Mouse (Mus musculus) forebrain, embryonic 16.5 days (tissue): ENCODE results near the gene Ralgps2. TPM values are rescaled to one million over a fixed set of nuclear protein-coding genes. Genes with fewer than 3 reads are reported as not detected.

Source experiments
- ATAC-seq: fragments of 200-750 bp; cut with Nextera tagmentation; 2 replicates; pipeline ENCODE4 v1.8.0; 2017; ENCODE audit warnings: mild to moderate bottlenecking, moderate library complexity
- H3K27ac ChIP-seq: fragments of 300-500 bp; sonication (generic); 2 replicates; pipeline ENCODE4 v1.5.1; 2014; ENCODE audit warnings: low read length, control low read depth
- H3K27me3 ChIP-seq: fragments of 300-500 bp; sonication (generic); replicated peaks from 2 replicates; pipeline ENCODE4 v1.6.1; 2014; ENCODE audit warnings: low read length; ENCODE audit not compliant: control insufficient read depth, insufficient read depth
- H3K36me3 ChIP-seq: fragments of 300-500 bp; sonication (generic); 2 replicates; pipeline ENCODE4 v1.6.1; 2014; ENCODE audit not compliant: control insufficient read depth, insufficient read depth
- H3K4me1 ChIP-seq: fragments of 300-500 bp; sonication (generic); replicated peaks from 2 replicates; pipeline ENCODE4 v1.6.1; 2014; ENCODE audit warnings: low read length; ENCODE audit not compliant: control insufficient read depth, insufficient read depth
- H3K4me2 ChIP-seq: fragments of 300-500 bp; sonication (generic); 2 replicates; pipeline ENCODE4 v1.6.1; 2014; ENCODE audit warnings: mild to moderate bottlenecking, low read length, control low read depth
- H3K4me3 ChIP-seq: fragments of 300-500 bp; sonication (generic); replicated peaks from 2 replicates; pipeline ENCODE4 v1.5.1; 2014; ENCODE audit warnings: mild to moderate bottlenecking, low read length, control low read depth
- H3K9ac ChIP-seq: fragments of 300-500 bp; sonication (generic); replicated peaks from 2 replicates; pipeline ENCODE4 v1.6.1; 2014; ENCODE audit warnings: low read depth, low read length, control low read depth
- H3K9me3 ChIP-seq: fragments of 300-500 bp; sonication (generic); 2 replicates; pipeline ENCODE4 v1.6.1; 2016; ENCODE audit warnings: low read length; ENCODE audit not compliant: control insufficient read depth
- WGBS: fragments of 180-500 bp; shearing (Covaris S2); extraction: QIAGEN DNeasy Blood & Tissue Kit; methylation state at CpG from one replicate; pipeline ENCODE4 v1.1.7; 2014; 5-methylcytosine and 5-hydroxymethylcytosine counted together
- polyA plus RNA-seq: library from polyadenylated mRNA; unstranded; fragments of >200 nt; fragmentation: Nextera tagmentation; extraction: Ambion mirVana; gene quantifications from 2 replicates; pipeline ENCODE4 v1.2.1, GENCODE M21; 2015

Ralgps2 gene
- polyA plus RNA-seq = 132 and 135 TPM in 2 replicates

DNA sequence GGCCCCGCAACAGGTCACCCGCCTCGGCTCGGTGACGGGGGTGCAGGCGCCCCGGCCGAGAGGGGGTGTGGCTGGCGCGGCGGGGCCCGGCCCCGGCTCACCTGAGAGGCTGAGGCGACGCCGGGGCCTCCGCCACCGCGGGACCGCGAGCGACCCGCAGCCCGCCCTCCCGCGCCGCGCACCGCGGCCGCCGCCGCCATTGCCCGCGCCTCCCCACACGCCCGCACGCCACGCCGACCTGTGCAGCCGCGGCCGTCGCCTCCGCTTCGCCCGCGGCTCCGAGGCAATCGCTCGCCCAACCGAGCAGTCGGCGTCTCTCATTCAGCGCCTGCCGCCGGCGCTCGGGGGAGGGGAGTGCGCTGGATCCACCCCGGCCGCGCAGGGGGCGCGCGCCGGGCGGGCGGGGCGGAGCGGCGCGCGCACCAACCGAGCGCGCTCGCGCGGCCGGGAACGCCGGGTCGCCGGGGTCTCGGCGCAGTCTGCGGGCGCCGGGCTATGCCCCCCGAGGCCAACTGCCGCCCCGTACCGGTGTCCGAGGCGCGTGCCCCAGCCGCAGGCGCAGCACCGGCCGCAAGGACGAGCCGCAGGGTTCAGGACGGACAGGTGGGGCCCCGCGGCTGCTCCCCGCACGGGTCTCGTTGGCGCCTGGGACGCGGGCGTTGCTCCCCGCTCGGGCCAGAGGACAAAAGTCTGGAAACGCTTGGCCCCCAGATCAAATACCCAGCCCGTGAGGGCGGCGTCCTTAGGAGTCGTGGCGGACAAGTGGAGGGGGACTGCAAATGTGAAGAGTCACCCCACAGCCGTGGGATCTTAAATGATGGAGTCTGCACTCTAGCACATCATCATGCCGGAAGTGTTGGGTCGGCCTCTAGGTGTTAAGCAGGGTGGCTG is at the start of gene Ralgps2:
Gene Ralgps2, minus strand, starts transcription at position 376 of the 891 bp plus-strand sequence.
- ATAC-seq = peak; percentile 85
- whole genome bisulfite sequencing = under 1% methylated on average over 84 of the region's 124 CpGs

DNA sequence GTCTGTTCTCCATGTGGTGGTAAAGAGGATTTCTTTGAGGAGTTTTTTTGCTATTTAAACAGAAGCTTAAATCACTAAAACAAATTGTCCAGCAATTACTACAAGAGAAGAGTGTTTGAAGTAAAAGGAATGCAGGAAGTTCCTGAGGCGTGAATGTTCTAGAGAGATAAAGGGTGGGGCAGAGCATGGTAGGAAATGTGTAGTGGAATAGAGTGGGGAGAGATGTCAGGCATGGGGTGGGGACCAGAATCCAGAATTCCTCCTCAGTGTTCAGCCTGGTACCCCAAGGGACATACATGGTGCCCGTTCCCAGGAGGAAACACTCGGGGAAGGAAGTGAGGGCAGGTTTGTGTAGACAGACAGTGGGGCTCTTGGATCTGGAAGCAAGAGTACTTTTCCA is 48.1 kb upstream of the Ralgps2 start:
- Histone ChIP-seq H3K27ac (no peak overlapping the region), H3K9ac (no peak overlapping the region), H3K4me2 (no peak overlapping the region), H3K36me3 (no peaks in the 10 kb centered on the region), H3K4me3 (no peak overlapping the region), H3K27me3 (no peaks in the 10 kb centered on the region), H3K4me1 (peaks cover 20% of the 10 kb centered on the region), H3K9me3 (no peaks in the 10 kb centered on the region)
- WGBS = 83% methylated on average over 3 of the region's 3 CpGs
- no peak for ATAC-seq

More for the DNA sequence above, at the start of gene Ralgps2:
- no peaks in the 10 kb centered on the region for H3K27me3 ChIP-seq
- H3K4me3 ChIP-seq = peak within 1 kb of the TSS; percentile 88
- peak within 1 kb of the TSS; percentile 97 for H3K27ac ChIP-seq
- H3K9me3 ChIP-seq = no peaks in the 10 kb centered on the region
- no peaks in the 10 kb centered on the region for H3K36me3 ChIP-seq
- H3K9ac ChIP-seq = peak within 1 kb of the TSS; percentile 95
- peaks cover 18% of the 10 kb centered on the region for H3K4me1 ChIP-seq
- H3K4me2 ChIP-seq = peak within 1 kb of the TSS; percentile 82

DNA sequence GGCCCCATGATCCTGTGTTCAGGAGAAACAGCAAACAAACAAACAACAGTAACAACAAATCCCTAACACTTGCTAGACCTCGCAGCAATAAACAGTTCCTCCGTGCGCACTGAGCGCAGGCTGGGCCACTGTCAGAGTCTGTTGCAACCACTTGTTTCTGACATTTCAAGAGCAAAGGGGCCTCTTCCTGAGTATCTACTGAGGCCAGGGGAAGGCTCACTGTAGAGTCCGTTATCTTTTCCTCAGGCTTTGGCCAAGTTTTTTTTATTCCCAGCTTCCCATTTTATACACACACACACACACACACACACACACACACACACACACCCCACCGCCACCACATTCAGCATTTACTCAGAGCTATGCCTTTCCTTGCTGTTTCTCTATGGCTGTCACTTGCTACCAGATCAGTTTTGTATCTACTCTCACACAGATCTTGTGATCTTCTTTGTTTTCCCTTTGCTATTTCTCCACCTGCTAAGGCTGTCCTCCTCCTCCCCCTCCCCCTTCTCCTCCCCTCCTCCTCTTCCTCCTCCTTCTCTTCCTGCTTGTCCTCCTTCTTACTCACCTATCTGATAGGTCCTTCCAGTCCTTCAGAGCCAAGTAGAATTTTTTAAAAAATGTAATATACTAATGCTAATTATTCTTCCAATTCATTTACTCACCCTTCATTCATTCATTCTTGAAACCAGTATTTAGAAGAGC is 47.4 kb upstream of the Ralgps2 start:
- Histone ChIP-seq H3K36me3 (no peaks in the 10 kb centered on the region), H3K9ac (no peak overlapping the region), H3K9me3 (no peaks in the 10 kb centered on the region), H3K4me2 (no peak overlapping the region), H3K4me1 (peaks cover 13% of the 10 kb centered on the region), H3K27ac (no peak overlapping the region), H3K27me3 (no peaks in the 10 kb centered on the region), H3K4me3 (no peak overlapping the region)
- WGBS = 86% methylated on average over 6 of the region's 6 CpGs
- ATAC-seq = no peak

DNA sequence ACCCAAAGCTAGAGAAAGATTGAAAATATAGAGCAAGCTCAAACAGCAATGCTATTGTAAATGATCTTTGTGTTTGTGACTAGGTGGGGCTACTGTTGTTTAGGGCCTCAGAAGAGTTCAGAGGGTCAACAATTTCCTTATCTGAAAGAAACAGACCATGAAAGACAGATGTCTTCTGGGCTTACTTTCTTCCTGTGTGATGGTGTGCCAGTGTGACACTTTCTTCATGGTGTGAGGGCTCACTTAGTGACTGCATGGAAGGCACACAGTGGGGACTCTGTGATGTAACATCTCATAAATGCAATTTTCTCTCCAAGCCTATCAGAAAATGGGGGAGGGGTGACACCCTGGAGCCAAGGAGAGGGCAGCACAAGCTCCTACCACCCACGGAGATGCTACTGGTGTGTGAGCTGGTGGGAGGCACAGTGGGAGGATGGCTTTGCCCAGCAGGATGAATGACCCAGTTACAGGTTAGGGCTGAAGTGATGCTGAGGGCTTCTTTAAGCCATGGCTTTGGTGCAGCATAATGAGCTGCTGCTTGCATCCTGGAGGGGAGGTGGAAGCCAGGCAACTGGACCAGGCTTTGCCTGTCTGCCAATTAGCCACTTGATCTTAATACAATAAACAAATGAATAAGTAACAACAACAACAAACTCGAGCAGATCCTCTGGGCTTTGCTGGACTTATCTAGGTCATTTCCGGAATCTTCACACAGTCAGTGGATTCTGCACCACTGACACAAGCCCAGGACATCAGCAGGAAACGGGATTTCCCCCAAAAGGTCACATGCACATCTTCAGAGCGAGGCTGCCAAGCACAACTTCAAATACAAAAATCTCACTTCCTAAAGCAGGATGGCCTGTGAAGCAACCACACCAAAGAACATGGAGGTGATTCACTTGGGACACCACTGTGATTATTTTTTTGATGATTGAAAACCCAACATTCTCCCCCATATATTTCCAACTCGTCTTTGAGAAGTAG is 46.5 kb upstream of the Ralgps2 start:
- H3K36me3 ChIP-seq = no peaks in the 10 kb centered on the region
- H3K4me2 ChIP-seq = no peak overlapping the region
- no peak overlapping the region for H3K4me3 ChIP-seq
- no peak overlapping the region for H3K27ac ChIP-seq
- H3K27me3 ChIP-seq = no peaks in the 10 kb centered on the region
- H3K9ac ChIP-seq = no peak overlapping the region
- H3K4me1 ChIP-seq = peaks cover 10% of the 10 kb centered on the region
- ATAC-seq = no peak
- 51% methylated on average over 6 of the region's 6 CpGs for WGBS
- H3K9me3 ChIP-seq = no peaks in the 10 kb centered on the region

DNA sequence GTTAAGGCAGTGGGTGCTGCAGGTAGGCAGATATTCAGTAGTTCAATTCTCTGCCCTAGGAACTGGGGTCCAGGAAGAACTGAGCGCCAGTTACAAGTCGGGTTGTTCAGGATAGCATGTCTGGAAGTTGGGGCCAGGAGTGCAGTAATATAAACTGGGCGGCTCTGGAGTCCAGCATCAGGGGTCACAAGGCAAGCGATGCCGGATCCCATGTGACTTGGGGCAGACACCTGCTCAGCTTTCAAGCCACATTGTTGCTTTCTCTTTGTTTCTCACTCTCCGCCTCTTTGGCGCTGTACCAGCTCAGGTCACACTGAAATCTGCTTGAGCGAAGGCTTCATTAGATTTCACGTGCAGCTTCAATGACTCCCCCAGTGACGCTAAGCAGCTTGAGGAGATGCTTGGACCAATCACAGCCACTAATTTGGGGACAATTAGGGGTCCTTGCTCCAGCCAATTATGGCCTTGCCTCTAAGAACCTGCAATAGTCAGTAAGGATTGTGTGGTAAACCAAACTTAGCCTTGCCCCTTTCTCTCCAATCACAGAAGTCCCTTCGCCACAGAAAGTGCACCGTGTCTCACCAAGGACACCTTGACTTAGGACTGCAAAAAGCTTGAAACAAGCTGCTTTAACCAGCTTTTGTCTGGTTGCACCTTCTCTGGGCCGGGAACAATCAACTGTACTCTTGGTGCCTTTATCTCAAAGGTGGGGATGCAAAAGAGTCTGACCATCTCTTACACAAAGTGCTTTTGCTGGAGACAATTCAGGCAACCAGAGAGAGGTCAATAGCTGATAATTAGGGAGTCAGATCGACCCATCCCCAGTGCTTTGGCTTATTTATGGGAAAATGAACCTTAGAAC is 43.8 kb upstream of the Ralgps2 start:
- Histone ChIP-seq H3K27me3 (no peaks in the 10 kb centered on the region), H3K9ac (no peak overlapping the region), H3K4me2 (no peak overlapping the region), H3K9me3 (no peaks in the 10 kb centered on the region), H3K4me1 (no peaks in the 10 kb centered on the region; the same call in 1 of the 2 replicates), H3K4me3 (no peak overlapping the region), H3K36me3 (no peaks in the 10 kb centered on the region), H3K27ac (no peak overlapping the region)
- ATAC-seq = no peak
- WGBS = 58% methylated on average over 14 of the region's 14 CpGs

DNA sequence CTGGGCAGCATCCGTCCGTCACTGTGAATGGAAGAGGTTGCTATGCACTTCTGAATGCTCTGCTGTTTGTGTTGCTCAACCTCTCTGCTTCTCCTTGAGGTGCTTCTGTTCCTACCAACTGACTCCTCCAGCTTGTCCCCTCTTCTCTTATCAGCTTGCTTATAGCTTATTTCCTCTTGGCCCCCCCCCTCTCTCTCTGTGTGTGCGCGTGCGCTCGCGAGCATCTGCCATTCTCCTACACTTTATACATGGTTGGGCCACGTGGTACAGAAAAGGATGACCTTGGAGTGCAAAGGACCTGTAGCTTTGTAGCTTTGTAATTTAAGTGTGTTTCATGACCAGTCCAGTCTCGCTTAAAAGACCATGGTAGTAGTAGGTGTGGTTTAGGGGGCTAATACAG is 42.5 kb upstream of the Ralgps2 start:
- Histone ChIP-seq H3K27ac (no peak overlapping the region), H3K4me1 (no peaks in the 10 kb centered on the region; the same call in 1 of the 2 replicates), H3K27me3 (no peaks in the 10 kb centered on the region), H3K9me3 (no peaks in the 10 kb centered on the region), H3K9ac (no peak overlapping the region), H3K4me3 (no peak overlapping the region), H3K36me3 (no peaks in the 10 kb centered on the region), H3K4me2 (no peak overlapping the region)
- no peak for ATAC-seq
- 81% methylated on average over 9 of the region's 9 CpGs for WGBS

DNA sequence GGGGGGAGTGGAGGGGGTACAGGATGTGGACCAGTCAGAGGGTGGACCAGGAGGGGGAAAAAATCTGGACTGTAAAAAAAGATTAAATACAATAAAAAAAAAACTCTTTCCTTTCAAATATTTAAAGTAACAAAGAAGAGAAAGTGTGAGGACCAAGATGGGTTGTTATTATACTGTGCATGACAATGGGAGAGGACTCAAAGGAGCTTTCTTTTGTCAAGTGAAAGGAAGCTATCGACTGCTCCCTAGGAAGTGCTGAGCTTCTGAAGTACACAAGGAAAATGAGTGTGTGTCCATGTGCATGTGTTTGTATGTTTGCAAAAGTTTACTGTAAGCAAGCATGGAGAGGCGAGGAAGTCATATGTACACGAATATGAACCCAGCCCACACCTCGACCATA is 40.3 kb upstream of the Ralgps2 start:
- Histone ChIP-seq H3K36me3 (no peaks in the 10 kb centered on the region), H3K4me2 (no peak overlapping the region), H3K4me1 (no peaks in the 10 kb centered on the region; the same call in 1 of the 2 replicates), H3K9ac (no peak overlapping the region), H3K27me3 (no peaks in the 10 kb centered on the region), H3K4me3 (no peak overlapping the region), H3K27ac (no peak overlapping the region), H3K9me3 (no peaks in the 10 kb centered on the region)
- ATAC-seq = no peak
- WGBS = 75% methylated on average over 4 of the region's 4 CpGs

DNA sequence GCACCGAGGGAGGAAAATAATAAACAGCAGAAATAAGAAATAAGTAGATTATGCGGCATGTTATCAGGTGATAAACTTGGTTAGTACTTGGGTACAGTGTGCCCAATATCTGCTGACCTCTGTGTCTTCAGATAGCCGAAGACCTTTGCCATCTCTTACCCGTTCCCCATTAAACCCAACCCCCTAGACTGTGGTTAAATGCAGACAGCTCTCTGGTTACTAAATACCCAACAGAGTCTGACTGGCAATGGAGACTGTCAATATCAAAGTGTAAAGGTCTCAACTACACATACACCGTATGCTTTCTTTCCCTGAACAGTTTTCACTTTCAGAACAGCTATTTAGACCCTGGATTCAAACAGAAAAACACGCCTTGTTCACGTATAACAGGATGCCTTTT is 39.2 kb upstream of the Ralgps2 start:
- WGBS = 91% methylated on average over 7 of the region's 7 CpGs
- H3K4me1 ChIP-seq = no peaks in the 10 kb centered on the region; the same call in 1 of the 2 replicates
- H3K9me3 ChIP-seq = no peaks in the 10 kb centered on the region
- no peaks in the 10 kb centered on the region for H3K27me3 ChIP-seq
- no peak overlapping the region for H3K4me3 ChIP-seq
- H3K36me3 ChIP-seq = no peaks in the 10 kb centered on the region
- H3K4me2 ChIP-seq = no peak overlapping the region
- H3K9ac ChIP-seq = no peak overlapping the region
- ATAC-seq = no peak
- no peak overlapping the region for H3K27ac ChIP-seq
